Mouse (Mus musculus): ENCODE results near the gene Dock9.

Dock9 gene

GRCm38 (mm10) chr14:121504781-121505484, 292.7 kb downstream of the Dock9 start, which contains the start of gene Slc15a1:
Gene Slc15a1, minus strand, starts transcription at chr14:121505252.
- DNase-seq = peak; percentile 28 to 41

- DNase-seq = no peak
Measured at GRCm38 (mm10) chr14:121500577-121500976, 297.1 kb downstream of the Dock9 start.

- no peak for DNase-seq
Measured at GRCm38 (mm10) chr14:121499769-121500168, 297.9 kb downstream of the Dock9 start.

GRCm38 (mm10) chr14:121497800-121498199, 299.8 kb downstream of the Dock9 start:
- DNase-seq = no peak

- DNase-seq = no peak
Measured at GRCm38 (mm10) chr14:121495741-121496140, 301.9 kb downstream of the Dock9 start.

- no peak for DNase-seq
Measured at GRCm38 (mm10) chr14:121495120-121495519, 302.5 kb downstream of the Dock9 start.

GRCm38 (mm10) chr14:121494238-121494637, 303.4 kb downstream of the Dock9 start:
- DNase-seq = no peak

GRCm38 (mm10) chr14:121493712-121494111, 303.9 kb downstream of the Dock9 start:
- no peak for DNase-seq

GRCm38 (mm10) chr14:121492328-121492727, 305.3 kb downstream of the Dock9 start:
- peak; percentile 16 to 40 for DNase-seq
